Mouse (Mus musculus): ENCODE measurements at regions not wholly inside any gene's neighbourhood (a gene's known extent, or its start where the extent isn't known, plus 50 kb on each side); places are given as distances from the start of the nearest gene placed in this dataset.

DNA sequence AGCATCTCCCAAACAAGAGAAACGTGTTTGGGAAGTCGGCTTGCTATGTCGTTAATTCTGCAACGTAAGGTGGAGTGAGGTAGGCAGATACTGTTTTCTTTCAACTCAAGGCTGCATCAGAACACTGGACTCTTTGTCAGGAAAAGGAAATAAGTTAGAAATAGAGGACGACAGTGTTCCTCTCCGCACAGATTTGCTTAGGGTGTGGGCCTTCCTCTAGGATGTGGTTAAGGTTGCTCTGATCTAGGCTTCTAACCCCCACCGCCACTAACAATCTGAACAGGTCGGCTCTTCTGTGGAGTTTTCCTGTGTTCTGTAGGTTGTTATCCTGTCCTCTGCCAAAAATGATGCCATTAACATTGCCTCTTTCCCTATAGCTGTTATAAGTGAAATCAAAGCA lies 179.1 kb downstream of the Pik3r1 start:
- Histone ChIP-seq H3K4me2 (ENCODE audit: low read depth) (no peak overlapping the region), H3ac (ENCODE audit: control insufficient read depth, insufficient read length) (no peak overlapping the region), H3K4me3 (no peak overlapping the region)

DNA sequence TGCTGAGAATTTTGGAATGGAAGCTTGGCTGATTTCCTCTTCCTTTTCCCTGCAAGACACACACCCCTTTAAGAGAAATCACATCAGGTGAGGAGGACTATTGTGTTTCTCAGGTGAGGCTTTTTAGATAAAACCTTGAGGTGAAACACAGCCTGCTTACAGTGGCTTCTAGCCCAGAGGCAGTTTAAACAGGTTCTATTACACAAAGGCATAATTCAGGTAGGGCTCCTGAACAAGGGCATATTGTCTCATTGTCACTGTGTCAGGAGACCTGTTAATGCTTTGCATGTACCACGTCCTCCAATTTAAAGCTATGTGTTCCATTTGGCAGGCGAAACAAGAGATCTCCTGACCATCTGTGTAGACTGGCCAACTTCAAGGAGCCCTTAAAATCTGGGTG lies 181.2 kb downstream of the Pik3r1 start:
- Histone ChIP-seq H3K36me3 (ENCODE audit: control insufficient read depth, insufficient read depth) (no peaks in the 10 kb centered on the region), H3K4me3 (no peak overlapping the region), H3K27me3 (ENCODE audit: control insufficient read depth, insufficient read depth, insufficient read length) (no peaks in the 10 kb centered on the region), H3ac (ENCODE audit: control insufficient read depth, insufficient read length) (no peak overlapping the region), H3K4me2 (ENCODE audit: low read depth) (no peak overlapping the region), H3K79me2 (ENCODE audit: control insufficient read depth, insufficient read depth) (no peaks in the 10 kb centered on the region)
- no peak for TF ChIP-seq SRF (IDR thresholded peaks at IDR 0.05; ENCODE audit: control insufficient read depth, insufficient read length, low read depth)
- no peak for TF ChIP-seq REST (IDR thresholded peaks at IDR 0.05; ENCODE audit: insufficient read depth, insufficient read length)
- TF ChIP-seq MYOD1 (IDR thresholded peaks at IDR 0.05; ENCODE audit: control insufficient read depth in 1 of 3, insufficient read length in 2 of 3, low read depth in 2 of 3), result no peak
- TF ChIP-seq E2F4 (IDR thresholded peaks at IDR 0.05; ENCODE audit: insufficient read depth), result no peak
- TF ChIP-seq MAX (IDR thresholded peaks at IDR 0.05; ENCODE audit: low read depth), result no peak
- no peak for TF ChIP-seq POLR2A (IDR thresholded peaks at IDR 0.05; ENCODE audit: insufficient read length, low read depth)
- no peak for TF ChIP-seq TCF3 (IDR thresholded peaks at IDR 0.05; ENCODE audit: insufficient read length, low read depth)
- no peak for TF ChIP-seq POLR2AphosphoS2 (IDR thresholded peaks at IDR 0.05; ENCODE audit: insufficient read length, low read depth)
- TF ChIP-seq TCF12 (IDR thresholded peaks at IDR 0.05; ENCODE audit: insufficient read depth, poor library complexity, severe bottlenecking), result no peak
- no peak for TF ChIP-seq MYOG (IDR thresholded peaks at IDR 0.05; ENCODE audit: control insufficient read depth in 1 of 3, insufficient read depth in 1 of 3, insufficient read length in 2 of 3, low read depth in 2 of 3)
- no peak for TF ChIP-seq USF1 (IDR thresholded peaks at IDR 0.05; ENCODE audit: low read depth)
- no peak for TF ChIP-seq CEBPB (IDR thresholded peaks at IDR 0.05; ENCODE audit: insufficient read depth, poor library complexity, severe bottlenecking)

More for the DNA sequence above, 179.1 kb downstream of the Pik3r1 start:
- Histone ChIP-seq H3K27me3 (ENCODE audit: control insufficient read depth, insufficient read depth, insufficient read length) (no peaks in the 10 kb centered on the region), H3K36me3 (ENCODE audit: control insufficient read depth, insufficient read depth) (no peaks in the 10 kb centered on the region), H3K79me2 (ENCODE audit: control insufficient read depth, insufficient read depth) (no peaks in the 10 kb centered on the region)
- TF ChIP-seq TCF12 (IDR thresholded peaks at IDR 0.05; ENCODE audit: insufficient read depth, poor library complexity, severe bottlenecking) (no peak), E2F4 (IDR thresholded peaks at IDR 0.05; ENCODE audit: insufficient read depth) (no peak), SRF (IDR thresholded peaks at IDR 0.05; ENCODE audit: control insufficient read depth, insufficient read length, low read depth) (no peak), MYOG (IDR thresholded peaks at IDR 0.05; ENCODE audit: control insufficient read depth in 1 of 3, insufficient read depth in 1 of 3, insufficient read length in 2 of 3, low read depth in 2 of 3) (no peak), MAX (IDR thresholded peaks at IDR 0.05; ENCODE audit: low read depth) (no peak), MYOD1 (IDR thresholded peaks at IDR 0.05; ENCODE audit: control insufficient read depth in 1 of 3, insufficient read length in 2 of 3, low read depth in 2 of 3) (no peak), USF1 (IDR thresholded peaks at IDR 0.05; ENCODE audit: low read depth) (no peak), POLR2AphosphoS2 (IDR thresholded peaks at IDR 0.05; ENCODE audit: insufficient read length, low read depth) (no peak), REST (IDR thresholded peaks at IDR 0.05; ENCODE audit: insufficient read depth, insufficient read length) (no peak)

DNA sequence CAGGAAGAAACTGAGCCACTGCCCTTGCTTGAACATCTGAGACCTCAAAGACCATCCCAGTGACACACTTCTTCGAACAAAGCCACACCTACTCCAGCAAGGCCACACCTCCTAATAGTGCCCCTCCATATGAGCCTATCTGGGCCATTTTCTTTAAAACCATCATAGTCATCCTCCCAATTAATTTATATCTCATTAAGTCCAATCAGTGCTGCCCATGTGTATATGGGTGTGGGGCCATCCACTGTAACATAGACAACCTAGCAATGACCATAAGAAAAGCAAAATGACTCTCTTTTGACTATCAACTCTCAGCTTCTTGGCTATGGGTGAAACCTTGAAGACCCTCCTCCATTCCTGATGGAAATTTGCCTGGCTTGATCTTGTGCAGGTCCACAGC lies 191.5 kb downstream of the Pik3r1 start:
- Histone ChIP-seq H3K4me2 (ENCODE audit: low read depth) (no peak overlapping the region), H3K79me2 (ENCODE audit: control insufficient read depth, insufficient read depth) (no peaks in the 10 kb centered on the region), H3K36me3 (ENCODE audit: control insufficient read depth, insufficient read depth) (no peaks in the 10 kb centered on the region), H3ac (ENCODE audit: control insufficient read depth, insufficient read length) (no peak overlapping the region), H3K4me3 (no peak overlapping the region), H3K27me3 (ENCODE audit: control insufficient read depth, insufficient read depth, insufficient read length) (no peaks in the 10 kb centered on the region)
- no peak for TF ChIP-seq E2F4 (IDR thresholded peaks at IDR 0.05; ENCODE audit: insufficient read depth)
- TF ChIP-seq REST (IDR thresholded peaks at IDR 0.05; ENCODE audit: insufficient read depth, insufficient read length), result no peak
- no peak for TF ChIP-seq TCF12 (IDR thresholded peaks at IDR 0.05; ENCODE audit: insufficient read depth, poor library complexity, severe bottlenecking)
- TF ChIP-seq TCF3 (IDR thresholded peaks at IDR 0.05; ENCODE audit: insufficient read length, low read depth), result no peak
- no peak for TF ChIP-seq POLR2AphosphoS2 (IDR thresholded peaks at IDR 0.05; ENCODE audit: insufficient read length, low read depth)
- TF ChIP-seq MYOG (IDR thresholded peaks at IDR 0.05; ENCODE audit: control insufficient read depth in 1 of 3, insufficient read depth in 1 of 3, insufficient read length in 2 of 3, low read depth in 2 of 3), result no peak
- no peak for TF ChIP-seq USF1 (IDR thresholded peaks at IDR 0.05; ENCODE audit: low read depth)
- no peak for TF ChIP-seq CEBPB (IDR thresholded peaks at IDR 0.05; ENCODE audit: insufficient read depth, poor library complexity, severe bottlenecking)
- no peak for TF ChIP-seq MYOD1 (IDR thresholded peaks at IDR 0.05; ENCODE audit: control insufficient read depth in 1 of 3, insufficient read length in 2 of 3, low read depth in 2 of 3)
- no peak for TF ChIP-seq POLR2A (IDR thresholded peaks at IDR 0.05; ENCODE audit: insufficient read length, low read depth)
- no peak for TF ChIP-seq MAX (IDR thresholded peaks at IDR 0.05; ENCODE audit: low read depth)
- TF ChIP-seq SRF (IDR thresholded peaks at IDR 0.05; ENCODE audit: control insufficient read depth, insufficient read length, low read depth), result no peak

DNA sequence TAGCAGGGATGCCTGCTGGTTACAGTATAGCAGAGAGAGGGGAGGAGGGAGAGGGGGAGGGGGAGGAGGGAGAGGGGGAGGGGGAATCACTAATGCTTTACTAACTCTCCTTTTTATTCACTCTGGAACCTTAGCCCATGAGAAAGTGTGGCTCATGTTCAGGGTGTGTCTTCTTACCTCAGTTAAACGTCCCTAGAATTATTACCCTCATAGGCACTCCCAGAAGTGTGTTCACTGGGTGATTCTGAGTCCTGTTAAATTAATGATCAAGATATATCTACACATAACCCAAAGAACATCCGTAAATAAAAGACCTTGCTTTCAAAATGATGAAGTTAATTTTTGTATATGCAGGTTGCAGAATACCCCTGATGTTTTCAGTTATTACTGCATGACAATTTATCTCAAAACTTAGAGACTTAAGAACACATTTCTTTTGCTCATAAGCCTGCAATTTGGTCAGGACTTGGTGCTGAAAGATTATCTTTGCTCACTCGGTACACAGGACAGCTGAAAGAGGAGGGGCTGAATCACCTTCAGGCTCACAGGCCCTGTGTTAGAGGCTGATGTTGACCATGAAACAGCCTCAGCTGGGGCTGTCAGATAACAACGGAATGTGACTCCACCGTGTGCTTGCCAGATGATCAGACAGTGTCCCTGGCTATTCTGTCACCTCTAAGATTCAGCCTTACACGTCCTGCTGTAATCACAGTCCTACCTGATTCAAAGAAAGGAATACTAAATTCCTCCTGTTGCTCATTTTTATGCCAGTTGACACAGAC lies 195.0 kb downstream of the Pik3r1 start:
- no peak for TF ChIP-seq POLR2AphosphoS2 (IDR thresholded peaks at IDR 0.05; ENCODE audit: insufficient read length, low read depth)
- peak in 1 of 3 experiments; percentile 29 for TF ChIP-seq MYOG (IDR thresholded peaks at IDR 0.05; ENCODE audit: control insufficient read depth in 1 of 3, insufficient read depth in 1 of 3, insufficient read length in 2 of 3, low read depth in 2 of 3)
- peak in 1 of 3 experiments; percentile 43 for TF ChIP-seq MYOD1 (IDR thresholded peaks at IDR 0.05; ENCODE audit: control insufficient read depth in 1 of 3, insufficient read length in 2 of 3, low read depth in 2 of 3)
- Histone ChIP-seq H3K36me3 (ENCODE audit: control insufficient read depth, insufficient read depth) (no peaks in the 10 kb centered on the region), H3ac (ENCODE audit: control insufficient read depth, insufficient read length) (no peak overlapping the region), H3K4me3 (no peak overlapping the region), H3K4me2 (ENCODE audit: low read depth) (no peak overlapping the region), H3K79me2 (ENCODE audit: control insufficient read depth, insufficient read depth) (no peaks in the 10 kb centered on the region), H3K27me3 (ENCODE audit: control insufficient read depth, insufficient read depth, insufficient read length) (no peaks in the 10 kb centered on the region)
